Mouse (Mus musculus) cortical plate, adult 2 months (tissue): Measurements from ENCODE around the gene Eif3j1. TPM values are rescaled to one million over a fixed set of nuclear protein-coding genes. Genes with fewer than 3 reads are reported as not detected.
A peak's percentile ranks its signal among the peaks of the same experiment; 100 is the strongest.
"Not testable (repeated sequence)": the region's sequence is repeated elsewhere in the genome, so short reads cannot be mapped to it uniquely, and the experiment has no call there.

Experiments
- H3K27ac ChIP-seq: fragments of 200-500 bp; 2 replicates; pipeline ENCODE4 v1.5.1; 2012; ENCODE audit warnings: low read length, control low read depth, inconsistent platforms; ENCODE audit not compliant: insufficient read depth
- H3K4me1 ChIP-seq: fragments of 200-500 bp; 2 replicates; pipeline ENCODE4 v1.6.1; 2011; ENCODE audit warnings: low read length; ENCODE audit not compliant: control insufficient read depth, insufficient read depth
- H3K4me3 ChIP-seq: fragments of 200-500 bp; 2 replicates; pipeline ENCODE4 v1.5.1; 2011; ENCODE audit warnings: mild to moderate bottlenecking, low read length, control low read depth; ENCODE audit not compliant: insufficient read depth
- CTCF ChIP-seq: fragments of 200-500 bp; IDR thresholded peaks from 2 replicates; pipeline ENCODE4 v1.5.1; 2011; ENCODE audit warnings: mild to moderate bottlenecking, control low read depth, low read length; ENCODE audit not compliant: insufficient read depth; ENCODE audit errors: extremely low read depth
- POLR2A ChIP-seq: fragments of 200-500 bp; IDR thresholded peaks from 2 replicates; pipeline ENCODE4 v1.6.1; 2011; ENCODE audit warnings: mild to moderate bottlenecking, low read length, control low read depth; ENCODE audit not compliant: insufficient read depth; ENCODE audit errors: extremely low read depth
- polyA plus RNA-seq: library from polyadenylated mRNA; depleted of rRNA; stranded (reverse); fragments of >200 nt; gene quantifications from 2 replicates; pipeline ENCODE4 v1.2.3, GENCODE M21; 2012; rRNA removed

The Eif3j1 gene
- polyA plus RNA-seq: 18.1 and 18.2 TPM in 2 replicates

GRCm38 (mm10) chr2:122027862-122028755, at the start of gene Eif3j1:
Eif3j1 (plus strand) TSS chr2:122028546.
- H3K4me1 ChIP-seq: no peaks in the 10 kb centered on the region
- peak within 1 kb of the TSS; percentile 64 for H3K4me3 ChIP-seq
- TF ChIP-seq CTCF (no peak), POLR2A (peak; percentile 97)
- H3K27ac ChIP-seq: peak within 1 kb of the TSS; percentile 38

GRCm38 (mm10) chr2:121995738-121996137, 32.6 kb upstream of the Eif3j1 start:
- no peaks in the 10 kb centered on the region for H3K4me1 ChIP-seq
- H3K4me3 ChIP-seq: no peak overlapping the region
- no peak overlapping the region for H3K27ac ChIP-seq
- TF ChIP-seq CTCF: no peak
- no peak for TF ChIP-seq POLR2A

GRCm38 (mm10) chr2:122008832-122009231, 19.5 kb upstream of the Eif3j1 start:
- H3K4me1 ChIP-seq: no peaks in the 10 kb centered on the region
- H3K27ac ChIP-seq: no peak overlapping the region
- TF ChIP-seq POLR2A (no peak), CTCF (no peak)
- no peak overlapping the region for H3K4me3 ChIP-seq

- H3K27ac ChIP-seq: no peak overlapping the region
- H3K4me3 ChIP-seq: no peak overlapping the region
- H3K4me1 ChIP-seq: no peaks in the 10 kb centered on the region
- no peak for TF ChIP-seq POLR2A
These were observed 16.9 kb upstream of the Eif3j1 start for GRCm38 (mm10) chr2:122011441-122011840.

GRCm38 (mm10) chr2:122018705-122019104, 9.6 kb upstream of the Eif3j1 start:
- no peak for TF ChIP-seq CTCF
- TF ChIP-seq POLR2A: no peak

DNA sequence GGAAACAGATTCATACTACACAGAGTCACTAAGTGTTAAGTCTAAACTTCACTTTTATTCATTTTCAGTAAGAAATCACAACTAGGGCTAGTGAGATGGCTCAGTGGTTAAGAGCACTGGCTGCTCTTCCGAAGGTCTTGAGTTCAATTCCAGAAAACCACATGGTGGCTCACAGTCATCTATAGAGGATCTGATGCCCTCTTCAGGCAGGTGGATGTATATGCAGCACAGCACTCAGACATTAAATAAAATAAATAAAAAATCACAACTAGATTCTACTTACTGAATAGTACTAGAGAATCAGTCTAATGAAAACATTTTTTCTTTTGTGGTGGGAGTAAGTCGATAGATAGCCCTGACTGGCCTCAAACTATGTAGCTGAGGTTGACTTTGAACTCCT, 6.1 kb upstream of the Eif3j1 start:
- TF ChIP-seq POLR2A: no peak
- no peak for TF ChIP-seq CTCF
- no peak overlapping the region for H3K4me3 ChIP-seq
- H3K27ac ChIP-seq: no peak overlapping the region
- no peaks in the 10 kb centered on the region for H3K4me1 ChIP-seq

More at GRCm38 (mm10) chr2:122018705-122019104, 9.6 kb upstream of the Eif3j1 start:
- H3K27ac ChIP-seq: no peak overlapping the region
- no peak overlapping the region for H3K4me3 ChIP-seq
- no peaks in the 10 kb centered on the region for H3K4me1 ChIP-seq

DNA sequence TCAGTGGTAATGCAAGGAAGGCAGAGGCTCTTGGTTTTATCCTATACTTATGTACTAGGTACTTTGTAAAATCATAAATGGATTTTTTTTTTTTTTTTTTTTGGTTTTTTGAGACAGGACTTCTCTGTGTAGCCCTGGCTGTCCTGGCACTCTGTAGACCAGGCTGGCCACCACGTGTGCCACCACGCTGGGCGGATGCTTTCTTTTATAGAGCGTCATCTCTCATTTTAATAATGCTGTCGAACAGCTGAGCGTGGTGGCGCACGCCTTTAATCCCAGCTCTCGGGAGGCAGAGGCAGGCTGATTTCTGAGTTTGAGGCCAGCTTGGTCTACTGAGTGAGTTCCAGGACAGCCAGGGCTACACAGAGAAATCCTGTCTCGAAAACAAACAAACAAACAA, 1.3 kb upstream of the Eif3j1 start:
- not testable (repeated sequence) for H3K4me1 ChIP-seq, H3K27ac ChIP-seq, H3K4me3 ChIP-seq

DNA sequence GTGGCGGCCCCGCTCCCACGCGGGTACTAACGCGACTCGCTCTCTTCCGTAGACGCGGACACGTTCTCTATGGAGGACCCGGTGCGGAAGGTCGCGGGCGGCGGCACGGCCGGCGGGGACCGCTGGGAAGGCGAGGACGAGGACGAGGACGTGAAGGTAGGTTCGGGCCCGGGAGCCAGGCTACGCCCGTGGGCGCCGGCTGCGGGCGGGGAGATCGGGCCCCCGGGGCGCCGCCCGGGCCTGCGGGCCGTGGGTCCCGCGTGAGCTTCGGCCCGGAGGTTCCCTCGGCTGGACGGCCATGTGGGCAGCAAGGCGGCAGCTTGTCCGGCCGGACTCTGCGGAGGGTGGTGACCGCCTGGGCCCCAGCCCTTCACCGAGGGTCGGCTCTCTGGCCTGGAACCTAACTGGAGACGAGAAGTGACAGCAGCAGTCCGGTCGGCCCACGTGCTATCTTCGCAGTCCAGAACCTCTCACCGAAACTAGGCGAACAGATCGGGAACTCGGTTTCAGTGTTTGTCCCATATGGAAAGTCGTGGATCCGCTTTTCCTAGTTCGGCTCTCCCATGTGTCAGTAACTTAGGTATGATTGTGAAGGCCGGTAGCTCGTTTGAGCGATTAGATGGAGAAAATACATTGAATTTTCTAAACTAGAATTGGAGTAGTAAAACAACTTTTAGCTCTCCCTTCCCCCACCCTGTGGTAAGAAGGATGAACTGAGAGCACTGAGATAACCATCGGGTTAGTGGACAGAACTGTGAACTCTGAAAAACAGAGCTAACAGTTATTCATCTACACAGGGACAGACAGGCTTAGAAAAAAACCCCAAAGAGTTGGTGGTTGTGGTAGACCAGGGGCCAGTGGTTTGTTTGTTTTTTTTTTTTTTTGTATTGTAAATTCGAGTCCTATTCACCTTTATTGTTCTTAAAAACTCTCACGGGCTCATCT, 682 bp downstream of the Eif3j1 start:
- TF ChIP-seq CTCF: no peak
- no peak for TF ChIP-seq POLR2A
- H3K4me1 ChIP-seq: no peaks in the 10 kb centered on the region
- peak overlapping the region; percentile 64 for H3K4me3 ChIP-seq
- peak overlapping the region; percentile 38 for H3K27ac ChIP-seq

GRCm38 (mm10) chr2:122031970-122032369, 3.6 kb downstream of the Eif3j1 start:
- H3K4me1 ChIP-seq: no peaks in the 10 kb centered on the region
- H3K27ac ChIP-seq: no peak overlapping the region
- TF ChIP-seq CTCF (no peak), POLR2A (no peak)
- H3K4me3 ChIP-seq: no peak overlapping the region

DNA sequence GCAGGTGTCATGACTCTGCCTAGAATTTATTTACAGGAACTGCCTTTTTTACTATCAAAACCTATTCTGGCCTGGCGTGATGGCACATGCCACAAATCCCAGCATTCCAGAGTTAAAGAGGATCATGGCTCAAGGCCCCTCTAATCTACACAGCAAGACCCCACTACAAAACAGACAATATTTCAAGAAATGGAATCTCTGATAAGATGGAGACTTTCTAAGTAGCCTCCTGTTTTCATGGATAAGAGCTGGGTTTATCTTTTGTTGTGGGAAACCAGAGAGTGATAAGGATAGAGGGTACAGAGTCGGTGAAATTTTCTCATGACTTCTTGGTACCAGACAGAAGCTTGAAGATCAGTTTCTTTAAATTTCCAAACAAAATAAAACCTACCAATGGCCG, 7.7 kb downstream of the Eif3j1 start:
- Histone ChIP-seq H3K4me1 (no peaks in the 10 kb centered on the region), H3K27ac (no peak overlapping the region), H3K4me3 (no peak overlapping the region)
- TF ChIP-seq CTCF (no peak), POLR2A (no peak)
